Mouse (Mus musculus): Measurements from ENCODE around the gene Tmem178b. TPM values are rescaled to one million over a fixed set of nuclear protein-coding genes. Genes with fewer than 3 reads are reported as not detected.
A peak's percentile ranks its signal among the peaks of the same experiment; 100 is the strongest.

Tmem178b gene
- polyA plus RNA-seq, 1 experiment from 2014 or later: 0.13 TPM

DNA sequence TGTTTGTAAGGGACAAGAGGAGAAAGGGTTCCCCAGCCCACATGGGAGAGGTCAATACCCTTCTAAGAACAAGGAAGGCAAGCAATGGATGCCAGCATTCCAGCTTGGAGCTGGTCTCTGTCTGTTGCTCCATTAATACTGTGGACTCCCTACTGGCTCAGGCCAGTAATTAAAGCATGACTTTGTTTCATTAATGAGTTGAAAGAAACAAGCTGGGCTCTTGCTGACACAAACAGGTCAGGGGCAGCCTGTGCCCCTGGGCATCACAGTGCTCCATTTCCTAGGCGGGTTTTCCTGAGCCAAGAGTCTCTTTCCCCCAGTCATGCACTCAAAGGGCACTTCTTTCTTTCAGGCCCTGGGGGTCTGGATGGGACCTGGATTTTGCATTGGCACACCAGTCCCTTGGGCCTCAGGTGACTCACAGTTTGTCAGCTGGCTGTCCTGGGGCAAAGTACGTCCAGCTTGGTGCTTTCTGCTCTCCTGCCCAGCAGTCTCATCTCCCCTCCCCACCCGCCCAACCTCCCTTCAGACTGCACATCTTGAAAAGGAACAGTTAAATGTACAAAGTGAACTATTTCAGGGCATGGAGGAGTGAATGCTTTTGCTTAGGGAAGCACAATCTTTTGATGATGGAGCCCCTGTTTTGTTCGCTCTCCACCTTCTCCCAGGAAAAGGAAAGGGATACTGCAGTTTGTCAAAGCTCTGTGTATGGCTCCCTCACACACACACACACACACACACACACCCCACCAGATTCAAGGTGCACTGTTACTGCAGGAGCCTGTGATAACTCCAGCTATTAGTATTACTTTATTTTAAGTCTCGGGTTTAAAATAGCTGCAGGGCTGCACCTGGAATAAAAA lies 188.5 kb downstream of the Tmem178b start:
- Histone ChIP-seq H3K4me2 (no peak overlapping the region), H3K9me3 (ENCODE audit: low read depth, low read length) (no peaks in the 10 kb centered on the region), H3K27me3 (ENCODE audit: insufficient read depth, low read length) (no peaks in the 10 kb centered on the region), H3K4me1 (ENCODE audit: insufficient read depth) (no peaks in the 10 kb centered on the region), H3K36me3 (ENCODE audit: insufficient read depth) (no peaks in the 10 kb centered on the region), H3K9ac (no peak overlapping the region), H3K4me3 (ENCODE audit: low read depth, low read length) (no peak overlapping the region), H3K27ac (ENCODE audit: low read depth) (no peak overlapping the region)
- no peak for TF ChIP-seq CTCF (IDR thresholded peaks at IDR 0.05; ENCODE audit: low read depth)
- ATAC-seq (ENCODE audit: insufficient read depth): no peak
- no peak for DNase-seq
- 77% methylated on average over 5 of the region's 5 CpGs for WGBS

DNA sequence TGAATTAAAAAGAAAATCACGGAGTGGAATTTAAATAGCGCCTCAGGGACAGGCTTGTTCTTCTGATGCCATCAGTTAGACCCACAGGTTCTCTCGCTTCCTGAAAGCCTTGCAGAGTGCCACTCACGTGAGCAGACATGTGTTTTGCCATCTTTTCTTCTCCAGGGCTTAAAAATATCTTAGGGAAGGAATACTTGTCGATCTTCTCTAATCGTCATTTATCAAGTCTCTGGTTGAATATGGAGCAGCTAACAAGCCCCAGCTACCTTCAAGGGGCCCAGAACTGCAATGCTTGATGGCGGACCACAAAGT lies 189.1 kb downstream of the Tmem178b start:
- no peaks in the 10 kb centered on the region for H3K36me3 ChIP-seq (ENCODE audit: insufficient read depth)
- DNase-seq (no peak), ATAC-seq (ENCODE audit: insufficient read depth) (no peak)
- no peak overlapping the region for H3K4me2 ChIP-seq
- H3K4me3 ChIP-seq (ENCODE audit: low read depth, low read length): no peak overlapping the region
- 90% methylated on average over 7 of the region's 7 CpGs for WGBS
- H3K9me3 ChIP-seq (ENCODE audit: low read depth, low read length): no peaks in the 10 kb centered on the region
- no peaks in the 10 kb centered on the region for H3K4me1 ChIP-seq (ENCODE audit: insufficient read depth)
- H3K27ac ChIP-seq (ENCODE audit: low read depth): no peak overlapping the region
- H3K9ac ChIP-seq: no peak overlapping the region
- no peak for TF ChIP-seq CTCF (IDR thresholded peaks at IDR 0.05; ENCODE audit: low read depth)
- no peaks in the 10 kb centered on the region for H3K27me3 ChIP-seq (ENCODE audit: insufficient read depth, low read length)

GRCm38 (mm10) chr6:40063438-40063837 lies 190.4 kb downstream of the Tmem178b start:
- no peaks in the 10 kb centered on the region for H3K36me3 ChIP-seq (ENCODE audit: insufficient read depth)
- no peaks in the 10 kb centered on the region for H3K27me3 ChIP-seq (ENCODE audit: insufficient read depth, low read length)
- DNase-seq: no peak
- WGBS: 93% methylated on average over 1 of the region's 1 CpGs
- H3K9me3 ChIP-seq (ENCODE audit: low read depth, low read length): no peaks in the 10 kb centered on the region
- H3K4me3 ChIP-seq (ENCODE audit: low read depth, low read length): no peak overlapping the region
- no peak for TF ChIP-seq CTCF (IDR thresholded peaks at IDR 0.05; ENCODE audit: low read depth)
- no peak overlapping the region for H3K27ac ChIP-seq (ENCODE audit: low read depth)
- no peak overlapping the region for H3K4me2 ChIP-seq
- ATAC-seq (ENCODE audit: insufficient read depth): no peak
- no peaks in the 10 kb centered on the region for H3K4me1 ChIP-seq (ENCODE audit: insufficient read depth)
- H3K9ac ChIP-seq: no peak overlapping the region

DNA sequence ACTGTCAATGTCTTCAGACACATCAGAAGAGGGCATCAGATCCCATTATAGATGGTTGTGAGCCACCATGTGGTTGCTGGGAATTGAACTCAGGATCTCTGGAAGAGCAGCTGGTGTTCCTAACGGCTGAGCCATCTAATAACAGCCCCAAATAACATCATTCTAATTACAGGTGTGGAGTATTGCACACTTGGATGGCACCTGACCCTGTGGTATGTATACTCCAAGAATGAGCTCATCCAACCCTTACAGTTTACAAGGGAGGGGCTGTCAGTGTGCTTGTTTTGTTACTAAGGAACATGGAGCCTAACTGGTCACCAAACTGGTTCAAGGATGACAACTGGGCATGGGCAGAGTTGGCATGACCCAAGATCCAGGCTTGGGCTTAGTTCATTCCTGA lies 190.8 kb downstream of the Tmem178b start:
- no peak for DNase-seq
- no peak overlapping the region for H3K27ac ChIP-seq (ENCODE audit: low read depth)
- no peaks in the 10 kb centered on the region for H3K4me1 ChIP-seq (ENCODE audit: insufficient read depth)
- TF ChIP-seq CTCF (IDR thresholded peaks at IDR 0.05; ENCODE audit: low read depth): no peak
- no peaks in the 10 kb centered on the region for H3K9me3 ChIP-seq (ENCODE audit: low read depth, low read length)
- no peaks in the 10 kb centered on the region for H3K36me3 ChIP-seq (ENCODE audit: insufficient read depth)
- WGBS: 79% methylated on average over 1 of the region's 1 CpGs
- H3K9ac ChIP-seq: no peak overlapping the region
- ATAC-seq (ENCODE audit: insufficient read depth): no peak
- H3K4me3 ChIP-seq (ENCODE audit: low read depth, low read length): no peak overlapping the region
- no peak overlapping the region for H3K4me2 ChIP-seq
- no peaks in the 10 kb centered on the region for H3K27me3 ChIP-seq (ENCODE audit: insufficient read depth, low read length)

GRCm38 (mm10) chr6:40064342-40064741 lies 191.3 kb downstream of the Tmem178b start:
- Histone ChIP-seq H3K27me3 (ENCODE audit: insufficient read depth, low read length) (no peaks in the 10 kb centered on the region), H3K36me3 (ENCODE audit: insufficient read depth) (no peaks in the 10 kb centered on the region), H3K9ac (no peak overlapping the region), H3K27ac (ENCODE audit: low read depth) (no peak overlapping the region), H3K4me3 (ENCODE audit: low read depth, low read length) (no peak overlapping the region), H3K4me2 (no peak overlapping the region), H3K4me1 (ENCODE audit: insufficient read depth) (no peaks in the 10 kb centered on the region), H3K9me3 (ENCODE audit: low read depth, low read length) (no peaks in the 10 kb centered on the region)
- no peak for TF ChIP-seq CTCF (IDR thresholded peaks at IDR 0.05; ENCODE audit: low read depth)
- DNase-seq (no peak), ATAC-seq (ENCODE audit: insufficient read depth) (no peak)
- WGBS: 71% methylated on average over 2 of the region's 2 CpGs

DNA sequence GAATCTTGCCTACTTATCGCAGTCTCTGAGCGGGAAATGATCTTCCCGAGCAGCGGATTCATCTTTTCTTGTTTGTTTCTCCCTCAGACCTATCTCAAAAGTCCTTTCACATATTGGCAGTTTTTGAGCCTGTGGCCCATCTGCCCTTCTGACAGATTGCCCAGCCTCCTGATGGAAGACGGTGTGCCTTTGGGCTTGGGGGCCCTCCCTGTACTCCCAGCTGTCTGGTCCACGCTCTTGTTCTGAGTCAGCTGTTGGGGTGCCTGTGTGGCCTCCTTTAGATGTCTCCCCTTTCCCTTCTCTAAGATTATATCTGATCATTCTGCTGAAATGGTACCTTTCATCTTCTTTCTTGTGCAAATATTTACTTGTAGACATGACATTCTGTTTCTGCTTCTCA lies 195.4 kb downstream of the Tmem178b start:
- Histone ChIP-seq H3K27me3 (ENCODE audit: insufficient read depth, low read length) (no peaks in the 10 kb centered on the region), H3K4me3 (ENCODE audit: low read depth, low read length) (no peak overlapping the region), H3K36me3 (ENCODE audit: insufficient read depth) (no peaks in the 10 kb centered on the region), H3K9me3 (ENCODE audit: low read depth, low read length) (no peaks in the 10 kb centered on the region), H3K4me1 (ENCODE audit: insufficient read depth) (no peaks in the 10 kb centered on the region), H3K27ac (ENCODE audit: low read depth) (no peak overlapping the region), H3K9ac (no peak overlapping the region), H3K4me2 (no peak overlapping the region)
- WGBS: 10% methylated on average over 6 of the region's 6 CpGs
- ATAC-seq (ENCODE audit: insufficient read depth): no peak
- no peak for TF ChIP-seq CTCF (IDR thresholded peaks at IDR 0.05; ENCODE audit: low read depth)
- no peak for DNase-seq

- DNase-seq (peak; percentile 20), ATAC-seq (ENCODE audit: insufficient read depth) (peak; percentile 84; the same call in 1 of the 2 replicates)
- no peak overlapping the region for H3K27ac ChIP-seq (ENCODE audit: low read depth)
- H3K4me3 ChIP-seq (ENCODE audit: low read depth, low read length): no peak overlapping the region
- H3K27me3 ChIP-seq (ENCODE audit: insufficient read depth, low read length): no peaks in the 10 kb centered on the region
- no peaks in the 10 kb centered on the region for H3K4me1 ChIP-seq (ENCODE audit: insufficient read depth)
- H3K4me2 ChIP-seq: no peak overlapping the region
- WGBS: 25% methylated on average over 3 of the region's 3 CpGs
- TF ChIP-seq CTCF (IDR thresholded peaks at IDR 0.05; ENCODE audit: low read depth): no peak
- no peak overlapping the region for H3K9ac ChIP-seq
- no peaks in the 10 kb centered on the region for H3K36me3 ChIP-seq (ENCODE audit: insufficient read depth)
- no peaks in the 10 kb centered on the region for H3K9me3 ChIP-seq (ENCODE audit: low read depth, low read length)
Observed at GRCm38 (mm10) chr6:40071007-40071406, 197.9 kb downstream of the Tmem178b start.

All from lung, embryonic 14.5 days (tissue).